Mouse (Mus musculus) naive thymus-derived CD4-positive, alpha-beta T cell, adult 2 months (primary cell): ENCODE results near the gene Mcat.
A peak's percentile ranks its signal among the peaks of the same experiment; 100 is the strongest.

Experiments
- DNase-seq: peaks from one replicate; pipeline ENCODE4 v3.0.0-alpha.2; 2011; ENCODE audit warnings: low read depth

The Mcat gene

GRCm38 (mm10) chr15:83575543-83575942 is 12.0 kb upstream of the Mcat start:
- DNase-seq: no peak

GRCm38 (mm10) chr15:83574731-83575351 is 11.3 kb upstream of the Mcat start:
- DNase-seq: no peak

GRCm38 (mm10) chr15:83573606-83574005 is 10.0 kb upstream of the Mcat start:
- no peak for DNase-seq

DNA sequence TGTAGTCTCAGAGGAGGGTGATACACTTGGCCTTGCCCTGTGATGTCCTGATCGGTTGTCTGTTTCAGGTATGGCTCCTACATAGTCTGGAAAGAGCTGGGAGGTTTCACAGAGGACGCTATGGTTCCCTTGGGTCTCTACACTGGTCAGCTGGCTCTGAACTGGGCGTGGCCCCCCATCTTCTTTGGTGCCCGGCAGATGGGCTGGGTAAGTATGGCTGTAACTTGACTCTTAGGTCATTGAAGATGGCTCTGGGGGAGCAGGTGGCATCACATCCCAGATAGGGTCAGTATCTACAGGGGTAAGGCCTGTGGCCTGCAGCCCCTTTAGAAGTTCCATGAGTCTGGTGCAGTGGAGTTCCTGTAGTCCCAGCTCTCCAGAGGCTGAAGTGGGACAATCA is 8.5 kb upstream of the Mcat start:
- no peak for DNase-seq

GRCm38 (mm10) chr15:83571636-83572035 is 8.0 kb upstream of the Mcat start:
- no peak for DNase-seq

DNA sequence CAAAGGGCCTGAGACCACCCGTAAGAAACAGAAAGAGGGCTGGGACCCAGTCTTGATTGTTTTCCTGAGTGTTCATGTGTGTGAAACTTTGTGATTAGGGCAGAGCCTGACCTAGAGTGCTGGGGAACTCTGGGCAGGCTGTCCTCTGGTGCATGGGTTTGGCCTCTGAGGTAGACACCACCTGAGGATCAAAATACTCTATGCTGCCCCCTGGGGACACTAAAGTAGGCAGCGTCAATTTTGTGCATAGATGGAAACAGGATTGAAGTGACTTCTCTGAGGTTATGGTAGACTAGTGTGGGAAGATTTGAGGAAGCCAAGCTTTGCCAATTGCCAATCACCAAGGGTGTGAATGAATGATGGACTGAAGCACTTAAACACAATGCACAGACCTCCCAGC is 7.1 kb upstream of the Mcat start:
- DNase-seq: peak; percentile 70

- peak; percentile 38 for DNase-seq
Observed at GRCm38 (mm10) chr15:83569682-83570081, 6.1 kb upstream of the Mcat start.

GRCm38 (mm10) chr15:83568544-83568943 is 5.0 kb upstream of the Mcat start:
- DNase-seq: no peak

GRCm38 (mm10) chr15:83567728-83568127 is 4.1 kb upstream of the Mcat start:
- DNase-seq: no peak

GRCm38 (mm10) chr15:83566006-83566405 is 2.4 kb upstream of the Mcat start:
- DNase-seq: no peak

GRCm38 (mm10) chr15:83565434-83565833 is 1.8 kb upstream of the Mcat start:
- no peak for DNase-seq

DNA sequence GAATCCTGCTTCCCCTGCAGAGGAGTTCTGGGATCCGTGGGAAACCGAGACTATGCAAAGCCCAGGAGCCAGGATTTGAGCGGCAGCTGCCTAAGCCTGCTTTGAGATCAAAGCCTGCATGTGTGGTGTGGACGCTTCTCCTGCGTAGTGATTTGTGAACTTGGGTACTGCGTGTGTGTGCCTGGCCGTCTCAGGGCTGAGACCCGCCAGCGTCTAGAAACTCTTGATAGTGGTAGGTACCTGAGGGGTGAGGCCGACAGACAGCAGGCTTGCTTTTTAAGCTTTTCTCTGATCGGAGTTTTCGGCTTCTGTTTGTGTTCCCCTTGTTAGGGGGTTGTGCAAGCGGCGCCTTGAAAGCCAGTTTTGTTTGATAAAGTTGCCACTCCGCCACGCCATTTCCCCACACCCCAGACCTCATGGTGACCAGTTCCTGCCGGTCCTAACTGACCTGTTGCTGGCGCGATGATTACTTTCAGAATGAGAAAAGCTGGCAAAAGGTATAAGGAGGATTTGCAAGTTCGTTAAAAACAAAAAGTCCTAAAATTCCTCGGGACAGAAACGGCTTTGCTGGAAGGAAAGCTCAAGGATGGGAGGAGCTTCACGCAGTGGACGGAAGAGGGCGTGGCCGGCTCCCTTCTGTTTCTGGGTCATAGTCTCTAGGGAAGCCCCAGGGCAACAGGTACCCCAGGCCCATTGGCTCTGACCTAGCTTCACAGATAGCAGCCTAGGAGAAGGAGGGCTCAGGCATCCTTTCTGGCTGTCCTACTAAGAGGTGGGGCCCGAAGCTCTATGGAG is 467 bp upstream of the Mcat start:
- peak; percentile 61 for DNase-seq

GRCm38 (mm10) chr15:83562626-83563270 is 839 bp downstream of the Mcat start:
- peak; percentile 89 for DNase-seq

GRCm38 (mm10) chr15:83560941-83561477 is 2.6 kb downstream of the Mcat start:
- no peak for DNase-seq

- peak; percentile 91 for DNase-seq
Observed at GRCm38 (mm10) chr15:83555161-83555974, 8.2 kb downstream of the Mcat start.

GRCm38 (mm10) chr15:83553831-83554230 is 9.8 kb downstream of the Mcat start:
- peak; percentile 51 for DNase-seq

DNA sequence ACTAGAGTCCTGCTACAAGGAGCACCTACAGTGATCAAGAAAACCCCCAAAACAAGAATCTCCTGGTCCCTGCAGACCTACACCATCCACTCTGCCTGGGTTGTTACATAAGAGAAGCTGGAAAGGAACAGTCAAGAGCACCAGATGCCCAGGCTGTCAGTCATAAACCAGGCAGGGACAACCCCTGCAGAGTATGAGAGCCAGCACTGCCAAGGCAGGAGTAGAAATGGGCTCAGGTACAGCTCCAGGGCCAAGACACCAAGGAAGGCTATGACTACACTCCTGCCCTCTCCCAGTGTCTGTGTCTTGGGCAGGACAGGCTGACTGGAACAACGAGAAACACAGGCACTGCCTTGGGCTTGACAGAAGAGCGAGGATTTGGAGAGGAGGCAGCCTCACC is 13.4 kb downstream of the Mcat start:
- DNase-seq: no peak

GRCm38 (mm10) chr15:83547144-83547543 is 16.4 kb downstream of the Mcat start:
- DNase-seq: no peak

GRCm38 (mm10) chr15:83546029-83546428 is 17.6 kb downstream of the Mcat start:
- DNase-seq: no peak

- no peak for DNase-seq
Observed at GRCm38 (mm10) chr15:83541647-83542287, 21.8 kb downstream of the Mcat start.

DNA sequence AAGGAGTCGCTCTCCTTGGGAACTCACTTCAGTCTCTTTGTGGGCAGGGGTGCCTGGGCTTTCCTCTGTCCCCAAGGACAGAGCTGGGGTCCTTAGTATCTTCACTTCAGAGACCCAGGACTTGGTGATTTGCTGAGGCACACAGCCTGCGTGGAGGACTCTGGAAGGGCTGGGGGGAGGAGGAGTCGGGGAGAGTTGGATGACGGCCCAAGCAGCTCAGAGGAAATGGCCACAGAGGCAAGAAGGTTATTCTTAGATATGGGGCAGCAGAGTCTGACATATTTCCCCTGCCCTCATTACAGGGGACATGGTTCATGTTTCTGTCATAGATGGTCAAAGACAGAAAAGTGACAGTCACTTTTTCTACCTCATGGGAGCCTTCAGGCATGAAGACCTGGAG is 23.7 kb downstream of the Mcat start:
- no peak for DNase-seq

GRCm38 (mm10) chr15:83538855-83539254 is 24.7 kb downstream of the Mcat start:
- DNase-seq: no peak
